Mouse (Mus musculus): ENCODE results near the gene Prpsap1.
A peak's percentile ranks its signal among the peaks of the same experiment; 100 is the strongest.
"Not testable (repeated sequence)": the region's sequence is repeated elsewhere in the genome, so short reads cannot be mapped to it uniquely, and the experiment has no call there.

Gene Prpsap1

GRCm38 (mm10) chr11:116428872-116429859, 64.8 kb downstream of the Prpsap1 start:
- DNase-seq: no peak

- DNase-seq: no peak
Measured at GRCm38 (mm10) chr11:116426852-116427575, 67.0 kb downstream of the Prpsap1 start.

- DNase-seq: not testable (repeated sequence)
Measured at GRCm38 (mm10) chr11:116426328-116426727, 67.7 kb downstream of the Prpsap1 start.

- DNase-seq: no peak
Measured at GRCm38 (mm10) chr11:116424621-116425407, 69.2 kb downstream of the Prpsap1 start.

- peak; percentile 58 for DNase-seq
Measured at GRCm38 (mm10) chr11:116423782-116424620, 70.0 kb downstream of the Prpsap1 start.

GRCm38 (mm10) chr11:116423214-116423613, 70.8 kb downstream of the Prpsap1 start:
- no peak for DNase-seq

GRCm38 (mm10) chr11:116422562-116422961, 71.4 kb downstream of the Prpsap1 start:
- no peak for DNase-seq

GRCm38 (mm10) chr11:116421102-116421501, 72.9 kb downstream of the Prpsap1 start:
- no peak for DNase-seq

Measured in lung, postnatal 10 days (tissue).